Mouse (Mus musculus) erythroblast, embryonic 14.5 days (primary cell): Measurements from ENCODE around the gene Atp7a.

Experiments
- GATA1 ChIP-seq: IDR thresholded peaks from 2 replicates; pipeline ENCODE4 v1.6.1; 2012; ENCODE audit warnings: low read length, inconsistent platforms, mixed read lengths
- TAL1 ChIP-seq: IDR thresholded peaks from 3 replicates; pipeline ENCODE4 v1.6.1; 2012; ENCODE audit warnings: low read length, inconsistent platforms, mixed read lengths

DNA sequence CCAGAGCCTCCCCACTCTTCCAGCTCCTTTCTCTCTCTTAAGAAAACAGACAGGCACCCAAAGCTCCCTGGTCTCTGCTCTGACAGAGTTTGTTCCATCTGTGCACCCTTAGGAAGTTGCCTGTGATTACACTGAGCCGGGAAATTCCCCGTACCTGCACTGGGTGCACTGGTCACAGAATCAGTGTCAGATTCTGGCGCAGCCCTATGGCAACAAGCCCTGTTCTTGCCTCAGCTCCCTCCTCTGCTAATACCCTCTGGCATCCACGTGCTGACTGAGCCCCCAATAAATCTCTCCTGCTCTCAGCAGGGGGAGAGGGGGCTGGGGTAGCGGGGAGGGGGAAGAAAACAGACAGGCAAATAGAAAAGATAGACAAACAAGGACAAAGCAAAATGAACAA lies 65.9 kb downstream of the Atp7a start:
- no peak for TF ChIP-seq GATA1
- TF ChIP-seq TAL1: no peak
